Mouse (Mus musculus) heart, adult 18-20 months (tissue): ENCODE data around the gene Gm14327. TPM values are rescaled to one million over a fixed set of nuclear protein-coding genes. Genes with fewer than 3 reads are reported as not detected.
"Not testable (repeated sequence)": the region's sequence is repeated elsewhere in the genome, so short reads cannot be mapped to it uniquely, and the experiment has no call there.

Experiments used
- DNase-seq, 2 experiments: peaks; one replicate each; pipeline ENCODE4 v3.0.0; 2021 to 2022; ENCODE audit warnings: mixed read lengths in 1 of 2
- long read RNA-seq, 2 experiments: library from polyadenylated mRNA; stranded (forward); transcript quantifications; one replicate each; pipeline ENCODE4 v2.0.0; 2021
- total RNA-seq, 2 experiments: library from RNA; stranded (reverse); gene quantifications; 2 replicates each; pipeline ENCODE4 v1.2.3; 2021

Gm14327 gene
- total RNA-seq = 10 to 100 TPM; 47.3 to 59.0 TPM
- long read RNA-seq, experiment 1, transcript Gm14327-202 (3 exons, 1,451 nt) = major isoform, 11 of 26 reads
- long read RNA-seq, experiment 1, partial matches to known transcripts = 0 of 26 reads
- long read RNA-seq, experiment 1, other reads (novel, unspliced or antisense) = 14 of 26 reads
- long read RNA-seq, experiment 2, transcript Gm14327-202 (3 exons, 1,451 nt) = major isoform, 5 of 7 reads
- long read RNA-seq, experiment 2, partial matches to known transcripts = 0 of 7 reads
- long read RNA-seq, experiment 2, other reads (novel, unspliced or antisense) = 2 of 7 reads

DNA sequence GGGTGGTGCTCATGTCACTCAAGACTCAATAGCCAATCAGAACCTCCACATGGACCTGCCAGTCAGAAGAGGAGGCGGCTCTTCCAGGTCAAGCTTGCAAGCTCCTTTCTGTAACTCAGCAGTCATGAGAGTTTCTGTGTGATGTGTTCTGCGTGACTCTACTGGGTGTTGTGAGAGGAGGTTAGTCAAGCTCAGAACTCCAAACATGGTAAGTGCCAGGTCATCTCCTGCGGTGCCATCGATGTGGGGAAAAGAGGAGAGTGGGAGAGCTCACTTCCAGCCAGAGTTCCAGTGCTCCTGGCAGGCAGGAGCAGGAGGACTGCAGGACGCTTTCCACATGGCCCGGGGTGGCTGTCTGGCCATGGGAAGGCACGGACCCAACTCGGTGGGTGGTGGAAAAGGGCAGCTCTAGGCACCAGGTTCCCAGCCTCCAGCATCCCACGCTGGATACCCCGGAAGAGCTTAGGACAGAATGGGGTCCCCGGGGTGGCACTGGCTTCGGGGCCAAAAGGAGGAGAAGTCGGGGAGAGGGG lies at the start of gene Gm14327:
TSS of gene Gm14327 (plus strand) at position 51 of the 533 bp plus-strand sequence.
- peak in 1 of 2 experiments; percentile 19 for DNase-seq

DNA sequence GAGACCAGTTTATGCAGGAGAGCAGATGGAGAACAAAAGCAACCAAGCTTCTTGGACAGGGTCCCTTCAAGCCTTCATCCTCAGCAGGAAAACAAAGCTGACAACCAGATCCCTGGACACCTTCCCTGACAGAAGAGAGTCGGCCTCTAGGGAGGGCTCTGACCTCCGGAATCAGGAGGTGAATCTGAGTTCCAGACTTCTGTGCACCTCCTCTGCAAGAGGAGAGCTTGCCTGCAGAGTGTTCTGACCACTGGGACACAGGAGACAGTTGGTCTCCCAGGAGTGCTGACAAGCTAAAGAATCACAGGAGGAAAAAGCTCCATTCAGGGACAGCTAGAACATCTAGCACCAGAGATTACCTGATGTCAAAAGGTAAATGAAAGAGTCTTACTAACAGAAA lies 34.6 kb upstream of the Gm14327 start:
- not testable (repeated sequence) for DNase-seq

DNA sequence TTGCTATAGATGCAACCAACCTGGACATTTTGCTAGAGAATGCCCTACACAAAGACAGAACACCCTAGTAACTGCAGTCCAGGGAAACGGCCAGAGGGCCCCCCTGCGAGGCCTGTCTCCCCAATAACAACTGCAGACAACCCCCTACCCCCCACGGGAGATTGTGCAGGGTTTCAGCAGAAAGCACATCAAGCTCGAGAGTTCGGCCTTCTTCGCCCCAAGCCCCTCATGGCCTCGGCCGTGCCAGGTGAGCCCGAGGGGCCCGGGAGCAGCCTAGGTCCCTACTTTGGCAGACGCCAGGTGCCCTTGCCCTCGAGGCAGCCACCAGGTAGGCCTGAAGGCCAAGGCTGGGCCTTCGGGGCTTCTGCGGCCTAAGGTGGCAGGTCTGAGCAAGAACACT lies 9.2 kb upstream of the Gm14327 start:
- not testable (repeated sequence) for DNase-seq

DNA sequence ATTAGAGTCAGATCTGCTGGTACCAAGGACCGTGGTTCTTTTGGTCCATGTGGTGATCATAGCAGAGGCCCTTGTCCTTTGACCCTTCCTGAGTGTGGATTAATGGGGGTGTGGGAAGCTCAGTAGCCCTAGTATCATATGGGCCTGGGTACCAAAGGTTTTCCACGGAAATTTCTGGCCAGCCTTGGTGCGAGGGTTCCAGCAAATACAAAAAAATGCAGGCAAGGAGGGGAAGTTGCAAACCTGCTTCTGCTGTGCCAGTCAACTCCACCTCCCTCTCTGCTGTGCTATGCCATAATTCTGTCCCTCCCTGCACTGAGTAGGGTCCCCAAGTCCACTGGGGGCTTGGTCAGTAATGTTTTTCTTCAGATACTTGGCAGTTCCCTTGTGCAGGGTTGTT lies 1.3 kb downstream of the Gm14327 start:
- peak in 1 of 2 experiments; percentile 12 for DNase-seq

DNA sequence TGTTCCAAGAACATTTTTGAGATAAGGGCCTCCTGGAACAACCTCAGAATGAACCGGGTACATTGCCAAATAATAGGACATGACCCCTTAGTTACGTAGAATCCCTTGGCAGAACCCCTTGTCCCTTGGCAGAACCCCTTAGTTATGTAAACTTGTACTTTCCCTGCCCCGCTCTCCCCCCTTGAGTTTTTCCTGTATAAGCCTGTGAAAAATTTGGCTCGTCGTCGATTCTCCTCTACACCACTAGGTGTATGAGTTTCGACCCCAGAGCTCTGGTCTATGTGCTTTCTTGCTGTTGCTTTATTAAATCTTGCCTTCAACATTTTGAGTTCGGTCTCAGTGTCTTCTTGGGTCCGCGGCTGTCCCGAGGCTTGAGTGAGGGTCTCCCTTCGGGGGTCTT lies 6.4 kb downstream of the Gm14327 start:
- DNase-seq = peak; percentile 8 to 43

DNA sequence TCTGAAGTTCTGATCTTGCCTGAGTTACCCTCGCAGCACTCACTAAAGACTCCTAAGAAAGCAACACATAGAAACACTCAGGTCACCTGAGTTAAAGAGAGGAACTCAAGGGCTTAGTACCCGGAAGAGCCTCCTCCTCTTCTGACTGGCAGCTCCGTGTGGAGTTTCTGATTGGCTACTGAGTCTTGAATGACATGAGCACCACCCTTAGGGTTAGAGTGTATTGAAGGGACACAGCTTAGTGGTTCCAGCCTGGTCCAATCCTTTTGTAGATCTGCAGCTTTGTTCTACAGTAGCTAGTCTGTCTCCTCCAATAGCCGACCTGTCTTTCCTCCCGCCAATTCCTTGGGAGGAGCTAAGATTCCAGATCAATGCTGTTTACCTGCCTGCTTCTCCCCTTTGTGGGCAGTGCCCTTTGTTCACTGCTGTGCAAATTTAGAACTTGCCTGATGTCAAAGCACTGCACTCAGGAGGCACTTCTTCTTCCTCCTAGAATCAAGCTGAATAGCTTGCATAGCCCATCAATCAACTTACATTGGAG lies 28.7 kb downstream of the Gm14327 start, which contains the start of gene Zfp972:
TSS of gene Zfp972 (minus strand) at position 51 of the 541 bp plus-strand sequence.
- not testable (repeated sequence) for DNase-seq

Other genes starting within 250 kb of the Gm14327 start
- 10 to 100 TPM; 17.0 to 20.9 TPM for gene Gm14322, start 137.8 kb upstream of the Gm14327 start, total RNA-seq
- 100 to 1,000 TPM in 1 of 2 experiments, 10 to 100 TPM in 1; 86.7 to 109 TPM for gene Gm14325, start 56.8 kb upstream of the Gm14327 start, total RNA-seq
- gene Zfp972, start 28.5 kb downstream of the Gm14327 start, total RNA-seq = under 1 TPM; 0.82 to 0.95 TPM
- 10 to 100 TPM; 39.1 to 42.1 TPM for gene Gm14326, start 60.2 kb downstream of the Gm14327 start, total RNA-seq
- gene Zfp971, start 126.2 kb downstream of the Gm14327 start, total RNA-seq = 100 to 1,000 TPM in 1 of 2 experiments, 10 to 100 TPM in 1; 97.5 to 107 TPM
- gene Zfp931, start 181.4 kb downstream of the Gm14327 start, total RNA-seq = 10 to 100 TPM; 13.2 to 14.2 TPM
- under 1 TPM; 0.69 to 0.94 TPM for gene Phactr3, start 221.9 kb downstream of the Gm14327 start, total RNA-seq